Mouse (Mus musculus) CH12.LX (cell line): Measurements from ENCODE around the gene Syna. TPM values are rescaled to one million over a fixed set of nuclear protein-coding genes. Genes with fewer than 3 reads are reported as not detected.
A peak's percentile ranks its signal among the peaks of the same experiment; 100 is the strongest.

ENCODE experiments used
- DNase-seq: peaks from one replicate; pipeline ENCODE4 v3.0.0-alpha.2; 2013; ENCODE audit errors: extremely low read depth
- H3K27ac ChIP-seq: 2 replicates; pipeline ENCODE4 v1.5.1; 2012; ENCODE audit warnings: low read depth, mild to moderate bottlenecking, control low read depth, moderate library complexity; ENCODE audit not compliant: insufficient read depth
- H3K27me3 ChIP-seq: replicated peaks from 2 replicates; pipeline ENCODE3; 2012; ENCODE audit warnings: inconsistent platforms
- H3K36me3 ChIP-seq, 2 experiments: replicated peaks in 1 of 2; 2 replicates each; pipeline versions ENCODE3 to v1.6.1; 2012; ENCODE audit warnings: inconsistent platforms in 1 of 2, low read length in 1 of 2, mild to moderate bottlenecking in 1 of 2, mixed read lengths in 1 of 2, moderate library complexity in 1 of 2; ENCODE audit not compliant: control insufficient read depth in 1 of 2, insufficient read depth in 1 of 2
- H3K4me1 ChIP-seq, 2 experiments: 2 replicates each; pipeline ENCODE4 v1.6.1; 2012; ENCODE audit warnings: inconsistent platforms in 1 of 2, moderate library complexity in 1 of 2; ENCODE audit not compliant: insufficient read depth in 2 of 2, control insufficient read depth in 1 of 2
- H3K4me2 ChIP-seq: 2 replicates; pipeline ENCODE4 v1.6.1; 2012; ENCODE audit warnings: low read depth, mild to moderate bottlenecking, control low read depth; ENCODE audit not compliant: poor library complexity, insufficient read depth, severe bottlenecking
- H3K4me3 ChIP-seq, 3 experiments: fragments of 150-350 bp in 1 of 3; sonication (generic) in 1 of 3; replicated peaks in 1 of 3; 2 replicates each; pipeline versions ENCODE3 to v1.5.1; 2011 to 2012; ENCODE audit warnings: low read depth in 2 of 3, low read length in 2 of 3, mild to moderate bottlenecking in 2 of 3, moderate library complexity in 2 of 3, control low read depth in 1 of 3, improper control_type of control experiment in 1 of 3, inconsistent platforms in 1 of 3, mixed read lengths in 1 of 3; ENCODE audit not compliant: poor library complexity in 1 of 3
- H3K79me2 ChIP-seq: replicated peaks from 2 replicates; pipeline ENCODE4 v1.6.1; 2012; ENCODE audit warnings: mild to moderate bottlenecking, moderate library complexity; ENCODE audit not compliant: control insufficient read depth, poor library complexity, insufficient read depth, severe bottlenecking; ENCODE audit errors: extremely low read depth
- H3K9ac ChIP-seq: 2 replicates; pipeline ENCODE4 v1.6.1; 2012; ENCODE audit warnings: low read depth, mild to moderate bottlenecking, control low read depth, moderate library complexity; ENCODE audit not compliant: insufficient read depth
- H3K9me3 ChIP-seq: replicated peaks from 2 replicates; pipeline ENCODE3; 2012; ENCODE audit warnings: low read length, inconsistent platforms, mixed read lengths
- CHD2 ChIP-seq: IDR thresholded peaks from 2 replicates; pipeline ENCODE4 v1.6.1; 2011; ENCODE audit warnings: low read length, improper control_type of control experiment
- CTCF ChIP-seq, 2 experiments: IDR thresholded peaks in 1 of 2; conservative IDR thresholded peaks in 1 of 2; 2 replicates each; pipeline ENCODE4 v1.5.1; 2011 to 2012; ENCODE audit warnings: low read depth in 2 of 2, low read length in 2 of 2, improper control_type of control experiment in 1 of 2, inconsistent platforms in 1 of 2, mild to moderate bottlenecking in 1 of 2, moderate library complexity in 1 of 2
- E2F4 ChIP-seq: IDR thresholded peaks from 2 replicates; pipeline ENCODE4 v1.6.1; 2011; ENCODE audit warnings: low read depth, low read length, improper control_type of control experiment; ENCODE audit not compliant: insufficient replicate concordance
- ELF1 ChIP-seq: IDR thresholded peaks from 2 replicates; pipeline ENCODE4 v1.6.1; 2014; ENCODE audit warnings: low read depth, mild to moderate bottlenecking, inconsistent platforms, low read length, improper control_type of control experiment
- EP300 ChIP-seq: IDR thresholded peaks from 2 replicates; pipeline ENCODE4 v1.6.1; 2011; ENCODE audit warnings: low read length, improper control_type of control experiment
- ETS1 ChIP-seq: conservative IDR thresholded peaks from 2 replicates; pipeline ENCODE4 v1.6.1; 2012; ENCODE audit warnings: low read depth, mild to moderate bottlenecking, inconsistent platforms, low read length, improper control_type of control experiment, moderate library complexity
- GABPA ChIP-seq: IDR thresholded peaks from 2 replicates; pipeline ENCODE4 v1.6.1; 2012; ENCODE audit warnings: low read depth, low read length, improper control_type of control experiment, inconsistent platforms; ENCODE audit not compliant: insufficient replicate concordance
- IRF4 ChIP-seq: IDR thresholded peaks from 2 replicates; pipeline ENCODE4 v1.6.1; 2014; ENCODE audit warnings: low read depth, mild to moderate bottlenecking, inconsistent platforms, low read length, improper control_type of control experiment
- JUND ChIP-seq: conservative IDR thresholded peaks from 2 replicates; pipeline ENCODE4 v1.6.1; 2011; ENCODE audit warnings: low read depth, low read length, improper control_type of control experiment
- KAT2A ChIP-seq: IDR thresholded peaks from 2 replicates; pipeline ENCODE4 v1.6.1; 2012; ENCODE audit warnings: low read length, improper control_type of control experiment, inconsistent platforms; ENCODE audit not compliant: insufficient replicate concordance
- MAX ChIP-seq: IDR thresholded peaks from 2 replicates; pipeline ENCODE4 v1.6.1; 2011; ENCODE audit warnings: low read length, improper control_type of control experiment
- MEF2A ChIP-seq: IDR thresholded peaks from 2 replicates; pipeline ENCODE4 v1.6.1; 2014; ENCODE audit warnings: low read depth, mild to moderate bottlenecking, inconsistent platforms, low read length, improper control_type of control experiment, borderline replicate concordance
- NELFE ChIP-seq: IDR thresholded peaks from 2 replicates; pipeline ENCODE4 v1.6.1; 2011; ENCODE audit warnings: low read depth, low read length, improper control_type of control experiment
- NRF1 ChIP-seq: IDR thresholded peaks from 2 replicates; pipeline ENCODE4 v1.6.1; 2014; ENCODE audit warnings: low read depth, mild to moderate bottlenecking, inconsistent platforms, low read length, improper control_type of control experiment, moderate library complexity
- PAX5 ChIP-seq: IDR thresholded peaks from 2 replicates; pipeline ENCODE4 v1.6.1; 2012; ENCODE audit warnings: low read length, inconsistent platforms, mixed read lengths
- POLR2AphosphoS2 ChIP-seq: IDR thresholded peaks from 2 replicates; pipeline ENCODE4 v1.6.1; 2011; ENCODE audit warnings: low read depth, low read length, improper control_type of control experiment
- RAD21 ChIP-seq: IDR thresholded peaks from 2 replicates; pipeline ENCODE4 v1.6.1; 2011; ENCODE audit warnings: low read depth, mild to moderate bottlenecking, low read length, improper control_type of control experiment, moderate library complexity
- SMC3 ChIP-seq: IDR thresholded peaks from 2 replicates; pipeline ENCODE4 v1.6.1; 2011; ENCODE audit warnings: low read depth, low read length, improper control_type of control experiment
- TBP ChIP-seq: conservative IDR thresholded peaks from 2 replicates; pipeline ENCODE4 v1.6.1; 2011; ENCODE audit warnings: low read depth, low read length, improper control_type of control experiment
- UBTF ChIP-seq: IDR thresholded peaks from 2 replicates; pipeline ENCODE4 v1.6.1; 2012; ENCODE audit warnings: low read depth, mild to moderate bottlenecking, inconsistent platforms, low read length, improper control_type of control experiment, moderate library complexity
- USF2 ChIP-seq: conservative IDR thresholded peaks from 2 replicates; pipeline ENCODE4 v1.6.1; 2011; ENCODE audit warnings: low read depth, low read length, improper control_type of control experiment
- ZKSCAN1 ChIP-seq: IDR thresholded peaks from 2 replicates; pipeline ENCODE4 v1.6.1; 2012; ENCODE audit warnings: low read depth, inconsistent platforms, low read length, improper control_type of control experiment, borderline replicate concordance
- ZMIZ1 ChIP-seq: IDR thresholded peaks from 2 replicates; pipeline ENCODE4 v1.6.1; 2012; ENCODE audit warnings: low read depth, mild to moderate bottlenecking, inconsistent platforms, low read length, improper control_type of control experiment
- dilution Hi-C: fragments of 300-500 bp; cut with MboI; formaldehyde crosslinking; loops from 2 replicates; pipeline ENCODE4 v1.14.3; 2020; ENCODE audit warnings: low sequenced_read_pairs; ENCODE audit not compliant: extremely low pct_unique_long_range_greater_than_20kb, extremely low pct_ligation_motif_present
- in situ Hi-C: fragments of 300-500 bp; cut with MboI; formaldehyde crosslinking; loops from 3 replicates; pipeline ENCODE4 v1.14.3; 2019; ENCODE audit warnings: low sequenced_read_pairs, low pct_ligation_motif_present, low pct_unique_long_range_greater_than_20kb, mixed read lengths
- polyA plus RNA-seq: library from polyadenylated mRNA; unstranded; fragments of >175 nt; gene quantifications from 2 replicates; pipeline ENCODE4 v1.2.1, GENCODE M21; 2012; ENCODE audit warnings: low read depth; ENCODE audit not compliant: insufficient read length
- total RNA-seq, 2 experiments: library from RNA; depleted of rRNA; stranded (reverse); fragments of 300-350 nt in 1 of 2; fragments of >200 nt in 1 of 2; gene quantifications; 2 replicates each; pipeline ENCODE4 v1.2.3; 2012 to 2014

The Syna gene
- total and polyA plus RNA-seq, 3 experiments = 0.13 to 4.0 (median 0.13) TPM

GRCm38 (mm10) chr5:134521806-134522205, 38.2 kb downstream of the Syna start:
- peak; percentile 82 for DNase-seq
- no peaks in the 10 kb centered on the region for H3K27me3 ChIP-seq
- H3K36me3 ChIP-seq = peaks cover 0 to 56% of the 10 kb centered on the region in 2 experiments
- H3K4me1 ChIP-seq = peaks cover 3 to 56% of the 10 kb centered on the region in 2 experiments; a peak in 3 of 4 replicates
- H3K4me3 ChIP-seq = no peak overlapping the region
- H3K9ac ChIP-seq = no peak overlapping the region
- no peak overlapping the region for H3K4me2 ChIP-seq
- H3K79me2 ChIP-seq = no peaks in the 10 kb centered on the region
- H3K9me3 ChIP-seq = peaks cover 3% of the 10 kb centered on the region
- in situ Hi-C loops = no loop called here
- dilution Hi-C loops = no loop called here
- TF ChIP-seq UBTF = no peak
- no peak for TF ChIP-seq SMC3
- no peak for TF ChIP-seq RAD21
- TF ChIP-seq KAT2A = no peak
- no peak for TF ChIP-seq ETS1
- TF ChIP-seq JUND = no peak
- no peak for TF ChIP-seq IRF4
- no peak for TF ChIP-seq NELFE
- no peak for TF ChIP-seq POLR2AphosphoS2
- no peak for TF ChIP-seq ZMIZ1
- TF ChIP-seq, all 38 proteins: peak for 0
- H3K27ac ChIP-seq = no peak overlapping the region

- H3K9ac ChIP-seq = no peak overlapping the region
- peaks cover 4% of the 10 kb centered on the region for H3K9me3 ChIP-seq
- H3K36me3 ChIP-seq = peaks cover 0 to 57% of the 10 kb centered on the region in 2 experiments
- no peak for DNase-seq
- no peak overlapping the region for H3K4me2 ChIP-seq
- in situ Hi-C loops = no loop called here
- H3K4me1 ChIP-seq = peaks cover 3 to 56% of the 10 kb centered on the region in 2 experiments; a peak in 3 of 4 replicates
- H3K27ac ChIP-seq = no peak overlapping the region
- no peaks in the 10 kb centered on the region for H3K27me3 ChIP-seq
- dilution Hi-C loops = no loop called here
- H3K4me3 ChIP-seq = no peak overlapping the region
- no peaks in the 10 kb centered on the region for H3K79me2 ChIP-seq
- TF ChIP-seq USF2 (no peak), SMC3 (no peak), CTCF (conservative IDR thresholded peaks at IDR 0.05 in 1 of 2, IDR thresholded peaks at IDR 0.05 in 1 of 2; ENCODE audit: low read depth in 2 of 2, low read length in 2 of 2) (no peak), MEF2A (no peak), TBP (no peak), GABPA (no peak), E2F4 (no peak), UBTF (no peak), ELF1 (no peak), MAX (no peak), EP300 (no peak), RAD21 (no peak), CHD2 (no peak), NRF1 (no peak), PAX5 (no peak), ZKSCAN1 (no peak)
- TF ChIP-seq, all 38 proteins: peak for 0
These were observed 38.8 kb downstream of the Syna start for GRCm38 (mm10) chr5:134521131-134521530.
